Mouse (Mus musculus): ENCODE measurements at regions not wholly inside any gene's neighbourhood (a gene's known extent, or its start where the extent isn't known, plus 50 kb on each side); places are given as distances from the start of the nearest gene placed in this dataset.

- TF ChIP-seq CTCF (IDR thresholded peaks at IDR 0.05; ENCODE audit: low read depth, low read length): no peak
- TF ChIP-seq POLR2A (IDR thresholded peaks at IDR 0.05; ENCODE audit: insufficient read depth, low read length): no peak
- TF ChIP-seq EP300 (IDR thresholded peaks at IDR 0.05; ENCODE audit: insufficient read depth, low read depth, low read length): no peak
Observed at GRCm38 (mm10) chr3:151307975-151308374, 129.7 kb upstream of the Adgrl4 start.
